Mouse (Mus musculus): ENCODE results near the gene Eef2. TPM values are rescaled to one million over a fixed set of nuclear protein-coding genes. Genes with fewer than 3 reads are reported as not detected.

The Eef2 gene
- 493 and 549 TPM in 2 replicates for polyA plus RNA-seq (2015; fragmentation: Nextera tagmentation; extraction: Ambion mirVana)

DNA sequence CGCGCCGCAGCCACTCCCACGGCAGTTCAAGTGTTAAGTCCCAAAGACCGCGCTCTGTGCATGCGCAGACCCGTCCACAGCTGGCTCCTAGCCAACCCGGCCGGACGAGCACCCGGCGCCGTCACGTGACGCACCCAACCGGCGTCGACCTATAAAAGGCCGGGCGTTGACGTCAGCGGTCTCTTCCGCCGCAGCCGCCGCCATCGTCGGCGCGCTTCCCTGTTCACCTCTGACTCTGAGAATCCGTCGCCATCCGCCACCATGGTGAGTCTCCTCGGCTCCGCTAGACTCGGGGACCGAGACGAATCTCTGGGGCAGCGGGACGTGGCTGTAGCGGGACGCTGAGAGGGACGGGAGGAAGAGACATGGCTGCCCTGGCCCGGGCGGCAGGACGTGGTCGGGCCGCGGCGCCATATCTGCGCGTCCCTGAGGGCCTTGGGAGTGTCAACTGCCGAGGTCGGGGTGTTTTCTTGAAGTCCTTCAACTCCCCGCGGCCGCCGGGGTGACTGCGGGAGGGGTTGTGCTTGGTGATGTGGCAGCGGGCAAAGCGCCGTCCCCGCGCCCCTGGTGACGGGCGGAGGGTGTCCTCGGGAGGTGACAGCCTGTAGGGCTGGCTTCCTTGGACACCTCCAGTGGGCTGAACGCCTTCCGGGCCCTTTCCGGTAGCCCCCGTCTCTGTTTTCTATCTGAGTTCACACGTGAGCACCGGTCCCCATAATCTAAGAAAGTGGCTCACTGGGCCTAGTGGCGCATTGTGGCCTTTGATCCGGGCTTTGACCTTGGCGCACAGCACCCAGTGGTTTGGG is at the start of gene Eef2:
TSS of gene Eef2 (plus strand) at position 166 of the 806 bp plus-strand sequence.
- peak within 1 kb of the TSS; percentile 95 for H3K27ac ChIP-seq (replicated peaks)
- H3K4me2 ChIP-seq: peak within 1 kb of the TSS; percentile 84
- under 1% methylated on average over 75 of the region's 77 CpGs for WGBS
- H3K9ac ChIP-seq (replicated peaks): peak within 1 kb of the TSS; percentile 96
- H3K36me3 ChIP-seq: peaks cover 42% of the 10 kb centered on the region
- peak within 1 kb of the TSS; percentile 97 for H3K4me3 ChIP-seq (replicated peaks)
- peak; percentile 75 for ATAC-seq (ENCODE audit: low FRiP score)
- H3K4me1 ChIP-seq: peaks cover 62% of the 10 kb centered on the region
- H3K9me3 ChIP-seq (replicated peaks): no peaks in the 10 kb centered on the region
- no peaks in the 10 kb centered on the region for H3K27me3 ChIP-seq (replicated peaks)

DNA sequence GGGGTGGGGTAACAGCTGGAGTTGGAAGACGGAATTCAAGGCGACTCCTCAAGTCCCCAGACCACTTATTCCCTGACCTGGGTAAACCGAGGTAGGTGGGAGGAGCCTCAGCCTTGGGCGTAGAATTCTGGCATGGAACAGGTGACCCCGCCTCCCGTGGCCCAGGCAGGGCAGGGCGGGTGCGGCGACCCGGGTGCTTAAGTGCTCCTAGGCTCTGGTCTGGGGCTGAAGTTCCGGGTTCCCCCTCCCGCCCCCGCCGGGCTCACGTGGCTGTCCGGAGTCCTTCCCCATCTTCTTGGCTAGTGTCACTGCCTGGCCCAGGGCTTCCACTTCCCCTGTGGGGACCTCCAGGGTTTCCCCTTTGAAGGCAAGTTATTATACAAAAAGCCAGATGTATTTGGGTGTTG is 42.2 kb upstream of the Eef2 start:
- Histone ChIP-seq H3K27ac (replicated peaks) (no peak overlapping the region), H3K4me3 (replicated peaks) (no peak overlapping the region; the same call in 1 of the 2 replicates), H3K9me3 (replicated peaks) (no peaks in the 10 kb centered on the region), H3K4me1 (peaks cover 34% of the 10 kb centered on the region), H3K36me3 (no peaks in the 10 kb centered on the region), H3K27me3 (replicated peaks) (peaks cover 53% of the 10 kb centered on the region), H3K4me2 (no peak overlapping the region), H3K9ac (replicated peaks) (no peak overlapping the region)
- no peak for ATAC-seq (ENCODE audit: low FRiP score)
- 1% methylated on average over 16 of the region's 16 CpGs for WGBS

DNA sequence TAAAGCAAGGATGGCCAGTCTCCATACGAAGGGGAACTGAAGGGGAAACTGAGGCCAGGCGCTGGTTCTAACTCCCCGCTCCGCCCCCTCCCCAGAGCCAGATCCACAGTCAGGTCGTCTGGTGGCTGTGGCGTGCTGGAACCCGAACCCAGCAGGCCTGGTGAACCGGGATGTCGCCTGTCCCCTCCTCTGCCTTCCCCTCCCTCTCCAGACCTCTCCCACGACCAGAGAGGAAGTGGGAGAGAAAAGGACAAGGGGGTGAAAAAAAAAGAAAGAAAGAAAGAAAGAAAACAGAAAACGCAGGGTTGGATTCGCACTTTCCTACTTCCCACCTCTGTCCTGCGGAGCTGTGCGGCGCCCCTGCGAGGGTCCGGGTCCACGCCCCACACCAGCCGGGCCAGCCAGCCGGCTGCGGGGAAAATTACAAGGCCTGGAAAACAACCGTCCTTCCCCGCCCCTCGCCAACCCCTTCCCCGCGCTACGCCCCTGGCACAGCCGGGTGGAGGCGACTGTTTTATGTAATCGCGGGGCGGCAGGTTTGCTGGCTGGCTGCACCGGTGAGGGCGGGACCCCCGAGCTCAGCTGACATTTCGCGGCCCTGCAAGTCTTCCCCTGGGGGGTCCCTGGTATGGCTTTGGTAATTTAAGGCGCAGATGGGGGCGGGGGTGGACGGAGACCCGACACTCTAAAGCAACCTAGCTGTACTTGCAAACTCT is 41.3 kb upstream of the Eef2 start, which contains the start of gene Zbtb7a:
TSS of gene Zbtb7a (plus strand) at position 255 of the 716 bp plus-strand sequence.
- no peak for ATAC-seq (ENCODE audit: low FRiP score)
- no peaks in the 10 kb centered on the region for H3K9me3 ChIP-seq (replicated peaks)
- H3K9ac ChIP-seq (replicated peaks): peak within 1 kb of the TSS; percentile 94
- peaks cover 37% of the 10 kb centered on the region for H3K4me1 ChIP-seq
- 3% methylated on average over 39 of the region's 41 CpGs for WGBS
- no peaks in the 10 kb centered on the region for H3K36me3 ChIP-seq
- H3K4me2 ChIP-seq: peak within 1 kb of the TSS; percentile 98
- H3K4me3 ChIP-seq (replicated peaks): peak within 1 kb of the TSS; percentile 77
- H3K27me3 ChIP-seq (replicated peaks): peaks cover 43% of the 10 kb centered on the region
- peak within 1 kb of the TSS; percentile 98 for H3K27ac ChIP-seq (replicated peaks)

DNA sequence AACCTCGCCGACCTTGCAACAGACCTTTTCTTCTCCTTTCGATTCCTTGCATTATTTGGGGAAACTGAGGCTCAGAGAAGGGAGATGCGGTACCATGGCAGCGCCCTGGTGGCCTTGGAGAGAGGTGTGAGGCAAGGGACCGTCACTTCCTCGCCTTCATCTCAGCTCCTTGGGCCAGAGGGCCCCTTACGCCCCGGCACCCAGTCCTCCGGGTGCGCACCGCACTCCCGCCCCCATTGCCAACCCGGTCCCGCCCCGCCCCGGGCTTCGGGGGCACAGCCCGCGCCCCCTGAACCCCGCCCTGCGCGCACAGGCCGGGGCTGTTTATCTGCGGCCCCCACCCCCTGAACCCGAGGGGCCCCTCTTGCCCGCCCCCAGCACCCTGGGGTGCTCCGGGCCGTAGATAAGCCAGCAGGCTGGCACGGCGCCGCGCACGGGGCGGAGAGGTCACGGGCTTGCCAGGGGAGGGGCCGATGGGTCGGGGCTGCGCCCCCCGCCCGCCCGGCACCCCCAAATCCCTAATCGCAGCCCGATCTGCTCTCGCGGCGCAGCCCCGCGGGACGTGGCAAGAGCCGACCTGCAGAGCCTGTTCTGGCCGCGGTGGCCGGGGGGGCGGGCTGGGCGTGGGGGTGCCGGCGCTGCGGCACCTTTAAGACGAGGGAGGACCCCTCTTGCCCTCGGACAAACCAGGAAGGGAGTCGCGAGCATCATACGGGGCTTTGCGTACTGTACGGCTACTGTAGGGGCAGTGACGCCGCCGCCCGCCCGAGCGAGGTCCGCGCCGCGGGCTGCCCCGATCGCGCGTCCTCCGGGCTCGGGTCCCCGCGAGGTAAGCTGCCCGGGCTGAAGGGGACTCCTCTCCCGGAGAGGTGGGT is 40.4 kb upstream of the Eef2 start:
- under 1% methylated on average over 86 of the region's 86 CpGs for WGBS

DNA sequence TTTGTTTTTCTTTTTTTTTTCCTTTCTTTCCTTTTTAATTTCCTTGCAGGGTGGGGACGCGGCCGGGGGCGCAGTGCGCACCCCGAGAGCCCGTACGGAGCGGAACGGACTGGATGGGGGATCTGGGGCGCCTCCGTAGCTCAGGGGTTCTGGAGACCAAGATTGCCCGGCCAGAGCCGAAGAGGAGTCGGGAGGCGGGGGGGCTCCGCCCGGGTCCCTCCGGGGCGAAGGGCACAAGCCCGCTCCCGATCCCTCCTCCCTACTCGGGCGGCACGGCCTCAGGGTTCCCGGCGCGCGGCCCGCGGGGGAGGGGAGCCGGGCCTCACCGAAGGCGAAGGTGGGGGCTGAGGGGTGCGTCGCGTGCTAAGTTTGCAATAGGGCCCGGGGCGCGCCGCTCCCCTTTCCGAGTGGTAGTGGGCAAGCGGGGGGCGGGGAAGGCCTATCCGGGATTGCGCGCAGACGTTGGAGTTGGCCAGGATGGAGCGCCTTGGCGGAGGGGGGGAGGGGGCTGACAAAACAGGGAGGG is 39.7 kb upstream of the Eef2 start:
- H3K9ac ChIP-seq (replicated peaks): peak overlapping the region; percentile 94
- H3K4me3 ChIP-seq (replicated peaks): peak overlapping the region; percentile 77
- no peaks in the 10 kb centered on the region for H3K36me3 ChIP-seq
- H3K27ac ChIP-seq (replicated peaks): peak overlapping the region; percentile 98
- peak overlapping the region; percentile 98 for H3K4me2 ChIP-seq
- H3K4me1 ChIP-seq: peaks cover 54% of the 10 kb centered on the region
- H3K27me3 ChIP-seq (replicated peaks): peaks cover 31% of the 10 kb centered on the region
- under 1% methylated on average over 45 of the region's 50 CpGs for WGBS
- peak; percentile 42 for ATAC-seq (ENCODE audit: low FRiP score)
- H3K9me3 ChIP-seq (replicated peaks): no peaks in the 10 kb centered on the region

More for the DNA sequence above, 40.4 kb upstream of the Eef2 start:
- ATAC-seq (ENCODE audit: low FRiP score): peak; percentile 39; the same call in 1 of the 2 replicates
- H3K4me2 ChIP-seq: peak overlapping the region; percentile 98
- no peaks in the 10 kb centered on the region for H3K9me3 ChIP-seq (replicated peaks)
- peak overlapping the region; percentile 77 for H3K4me3 ChIP-seq (replicated peaks)
- peaks cover 36% of the 10 kb centered on the region for H3K27me3 ChIP-seq (replicated peaks)
- peaks cover 47% of the 10 kb centered on the region for H3K4me1 ChIP-seq
- peak overlapping the region; percentile 94 for H3K9ac ChIP-seq (replicated peaks)
- peak overlapping the region; percentile 98 for H3K27ac ChIP-seq (replicated peaks)
- H3K36me3 ChIP-seq: no peaks in the 10 kb centered on the region

DNA sequence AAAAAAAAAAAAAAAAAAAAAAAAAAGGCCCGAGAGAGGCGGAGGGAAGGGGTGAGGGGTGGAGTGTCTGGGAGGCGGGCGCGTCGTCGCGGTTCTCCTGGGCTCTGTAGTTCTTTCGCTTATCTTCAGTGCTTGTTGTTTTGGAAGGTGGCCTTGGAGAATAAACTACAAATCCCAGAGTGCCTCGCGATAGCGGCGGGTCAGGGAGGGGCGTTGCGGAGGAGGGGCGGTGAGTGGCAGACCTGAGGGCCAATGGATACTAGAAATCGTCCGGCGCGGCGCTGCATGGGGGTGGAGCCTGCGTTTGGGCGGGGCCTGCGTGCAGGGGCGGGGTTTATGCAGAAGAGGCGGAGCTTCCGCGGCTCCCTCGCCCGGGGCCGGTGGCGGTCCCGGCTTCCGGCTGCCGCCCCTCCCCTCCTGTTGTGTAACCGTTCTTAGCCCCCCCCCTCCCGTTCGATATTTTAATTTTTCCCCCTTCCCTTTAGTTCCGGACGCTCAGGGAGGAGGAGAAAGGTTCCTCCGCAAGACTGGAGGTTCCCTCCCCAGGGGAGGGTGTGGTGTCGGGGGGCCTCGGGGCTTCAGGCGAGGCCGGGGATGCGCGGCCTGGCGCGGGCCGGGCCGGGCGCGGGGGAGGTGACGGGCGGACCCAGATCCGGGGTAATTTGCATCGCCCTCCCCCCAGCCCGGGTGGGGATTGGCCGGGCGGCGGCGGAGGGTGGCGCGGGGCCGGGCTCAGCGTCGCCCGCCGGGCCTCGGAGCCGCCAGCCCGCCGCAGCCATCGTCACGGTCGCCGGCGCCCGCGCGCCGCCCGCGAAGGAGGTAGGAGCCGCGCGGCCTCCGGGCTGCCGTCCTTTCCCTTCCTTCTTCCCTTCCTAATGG is 38.9 kb upstream of the Eef2 start:
- Histone ChIP-seq H3K27ac (replicated peaks) (peak overlapping the region; percentile 98), H3K9ac (replicated peaks) (peak overlapping the region; percentile 94), H3K9me3 (replicated peaks) (no peaks in the 10 kb centered on the region), H3K36me3 (no peaks in the 10 kb centered on the region), H3K27me3 (replicated peaks) (peaks cover 29% of the 10 kb centered on the region), H3K4me3 (replicated peaks) (peak overlapping the region; percentile 77), H3K4me1 (peaks cover 61% of the 10 kb centered on the region), H3K4me2 (peak overlapping the region; percentile 98)
- under 1% methylated on average over 72 of the region's 89 CpGs for WGBS
- ATAC-seq (ENCODE audit: low FRiP score): peak; percentile 88

DNA sequence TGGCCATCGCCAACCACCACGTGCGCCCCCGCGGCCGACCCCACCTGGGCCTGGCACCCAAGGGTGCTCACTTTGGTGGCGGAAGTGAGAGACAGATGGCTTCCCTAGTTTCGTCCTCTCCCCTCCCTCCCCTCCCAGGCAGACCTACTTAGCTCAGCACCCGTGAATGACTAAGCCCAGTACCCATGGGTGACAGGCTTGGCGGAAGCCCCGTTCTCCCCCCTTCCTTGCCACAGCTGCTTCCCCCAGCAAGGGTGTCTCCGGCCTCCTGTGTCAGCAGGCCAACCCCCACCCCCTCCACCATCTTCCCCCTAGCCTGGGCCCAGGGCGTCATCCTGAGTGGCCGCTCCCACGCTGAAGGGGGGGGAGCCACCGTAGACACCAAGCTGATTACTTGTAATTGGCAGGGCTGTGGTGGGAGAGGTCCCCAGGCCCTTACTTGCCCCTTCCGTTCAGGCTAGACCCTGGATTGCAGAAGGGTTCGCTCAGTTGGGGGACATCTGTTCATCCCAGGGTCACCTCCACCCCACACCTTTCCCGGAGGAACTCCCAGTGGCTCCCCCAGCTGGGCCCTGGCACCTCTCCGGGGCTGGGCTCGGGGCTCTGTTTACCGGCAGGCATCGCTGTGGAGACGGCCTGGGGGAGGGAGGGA is 38.2 kb upstream of the Eef2 start:
- Histone ChIP-seq H3K27me3 (replicated peaks) (peaks cover 23% of the 10 kb centered on the region), H3K4me3 (replicated peaks) (peak overlapping the region; percentile 77), H3K4me1 (peaks cover 66% of the 10 kb centered on the region), H3K9ac (replicated peaks) (peak overlapping the region; percentile 73), H3K36me3 (0 out of 2 replicates have a peak, but pooled peaks cover under 1% of the 10 kb centered on the region), H3K4me2 (peak overlapping the region; percentile 96), H3K27ac (replicated peaks) (peak overlapping the region; percentile 83), H3K9me3 (replicated peaks) (no peaks in the 10 kb centered on the region)
- ATAC-seq (ENCODE audit: low FRiP score): no peak
- under 1% methylated on average over 24 of the region's 24 CpGs for WGBS

DNA sequence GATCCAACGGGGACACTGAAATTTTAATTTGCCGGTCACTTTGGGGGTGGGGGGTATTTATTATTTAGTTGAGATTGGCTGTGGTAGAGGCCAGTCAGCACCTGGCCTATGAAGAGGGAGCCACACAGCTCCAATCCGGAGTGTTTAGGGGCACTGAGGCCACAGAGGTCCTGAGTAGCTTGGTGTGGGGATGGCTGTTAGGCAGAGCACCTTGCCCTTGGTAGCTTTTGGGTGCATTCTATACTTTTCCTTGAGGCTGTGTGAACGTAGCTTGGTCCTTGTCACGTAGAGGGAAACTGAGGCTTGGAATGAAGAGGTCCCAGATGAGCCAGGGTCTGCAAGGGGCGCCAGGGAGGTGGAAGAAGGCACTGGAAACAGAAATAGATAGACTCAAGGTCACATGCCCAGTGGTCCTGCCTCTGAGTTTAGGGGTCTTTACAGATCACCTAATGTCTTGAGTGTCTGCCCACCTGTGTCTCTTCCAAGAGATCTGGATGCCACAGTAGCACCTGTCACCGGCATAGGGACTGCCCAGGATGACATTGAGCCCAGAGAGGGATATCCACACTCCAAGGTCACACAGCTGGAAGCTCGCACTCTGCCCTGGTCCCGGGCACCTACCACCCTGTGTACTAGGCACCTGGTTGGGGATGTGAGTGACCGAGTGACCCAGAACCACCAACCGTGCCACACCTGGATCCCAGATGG is 37.5 kb upstream of the Eef2 start:
- 59% methylated on average over 11 of the region's 11 CpGs for WGBS
- Histone ChIP-seq H3K27ac (replicated peaks) (peak overlapping the region; percentile 83), H3K4me3 (replicated peaks) (peak overlapping the region; percentile 77), H3K9me3 (replicated peaks) (no peaks in the 10 kb centered on the region), H3K9ac (replicated peaks) (peak overlapping the region; percentile 73), H3K4me2 (peak overlapping the region; percentile 96), H3K36me3 (peaks cover 7% of the 10 kb centered on the region), H3K27me3 (replicated peaks) (peaks cover 16% of the 10 kb centered on the region), H3K4me1 (peaks cover 66% of the 10 kb centered on the region)
- ATAC-seq (ENCODE audit: low FRiP score): no peak

DNA sequence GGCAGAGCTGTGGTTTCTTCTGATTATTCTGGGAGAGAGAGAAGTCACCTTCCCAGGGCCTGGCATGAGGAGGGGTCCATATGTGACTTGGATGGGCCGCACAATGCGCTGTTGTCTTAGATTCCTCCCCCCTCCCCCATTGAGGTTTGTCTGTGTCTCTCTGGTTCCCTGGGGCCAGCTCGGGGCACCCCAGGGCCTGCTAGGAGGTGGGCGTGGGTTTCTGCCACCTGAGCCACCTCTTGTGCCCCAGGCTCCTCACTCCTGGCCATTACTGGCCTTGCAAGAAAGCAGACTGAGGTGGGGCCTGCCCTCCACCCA is 36.9 kb upstream of the Eef2 start:
- Histone ChIP-seq H3K27ac (replicated peaks) (no peak overlapping the region), H3K4me2 (peak overlapping the region; percentile 96), H3K27me3 (replicated peaks) (peaks cover 11% of the 10 kb centered on the region), H3K9me3 (replicated peaks) (no peaks in the 10 kb centered on the region), H3K4me3 (replicated peaks) (peak overlapping the region; percentile 77), H3K9ac (replicated peaks) (0 out of 2 replicates have a peak overlapping the region, but pooled peaks have one; percentile 24), H3K36me3 (peaks cover 12% of the 10 kb centered on the region), H3K4me1 (peaks cover 63% of the 10 kb centered on the region)
- 79% methylated on average over 4 of the region's 4 CpGs for WGBS
- ATAC-seq (ENCODE audit: low FRiP score): no peak
